Mouse (Mus musculus): ENCODE results near the gene Mylk2. TPM values are rescaled to one million over a fixed set of nuclear protein-coding genes. Genes with fewer than 3 reads are reported as not detected.

The Mylk2 gene
- total RNA-seq (2021), result 100 to 1,000 TPM; 111 to 112 TPM
- long read RNA-seq, experiment 1, transcript Mylk2-201 (12 exons, 2,951 nt), result major isoform, 19 of 25 reads
- long read RNA-seq, experiment 1, partial matches to known transcripts, result 3 of 25 reads
- long read RNA-seq, experiment 1, other reads (novel, unspliced or antisense), result 3 of 25 reads
- long read RNA-seq, experiment 2, transcript Mylk2-201 (12 exons, 2,951 nt), result major isoform, 22 of 29 reads
- long read RNA-seq, experiment 2, partial matches to known transcripts, result 4 of 29 reads
- long read RNA-seq, experiment 2, other reads (novel, unspliced or antisense), result 3 of 29 reads

GRCm38 (mm10) chr2:152911031-152911430, at the start of gene Mylk2:
Gene Mylk2 (plus strand): TSS chr2:152911352.
- peak; percentile 83 for DNase-seq

- DNase-seq, result peak; percentile 8
Observed at GRCm38 (mm10) chr2:152861891-152862290, 49.3 kb upstream of the Mylk2 start.

GRCm38 (mm10) chr2:152862638-152863037, 48.5 kb upstream of the Mylk2 start:
- no peak for DNase-seq

GRCm38 (mm10) chr2:152863346-152863745, 47.8 kb upstream of the Mylk2 start:
- DNase-seq, result no peak

- no peak for DNase-seq
Observed at GRCm38 (mm10) chr2:152878239-152878638, 32.9 kb upstream of the Mylk2 start.

GRCm38 (mm10) chr2:152880898-152881297, 30.3 kb upstream of the Mylk2 start:
- no peak for DNase-seq

GRCm38 (mm10) chr2:152884101-152884645, 27.0 kb upstream of the Mylk2 start:
- no peak for DNase-seq

- DNase-seq, result no peak
Observed at GRCm38 (mm10) chr2:152887230-152887629, 23.9 kb upstream of the Mylk2 start.

- no peak for DNase-seq
Observed at GRCm38 (mm10) chr2:152888774-152889173, 22.4 kb upstream of the Mylk2 start.

GRCm38 (mm10) chr2:152895834-152896233, 15.3 kb upstream of the Mylk2 start:
- DNase-seq, result no peak

GRCm38 (mm10) chr2:152896926-152897325, 14.2 kb upstream of the Mylk2 start:
- no peak for DNase-seq

- no peak for DNase-seq
Observed at GRCm38 (mm10) chr2:152899011-152899410, 12.1 kb upstream of the Mylk2 start.

- DNase-seq, result no peak
Observed at GRCm38 (mm10) chr2:152901296-152901695, 9.9 kb upstream of the Mylk2 start.

- no peak for DNase-seq
Observed at GRCm38 (mm10) chr2:152902658-152903057, 8.5 kb upstream of the Mylk2 start.

- no peak for DNase-seq
Observed at GRCm38 (mm10) chr2:152903586-152903985, 7.6 kb upstream of the Mylk2 start.

GRCm38 (mm10) chr2:152904127-152904643, 7.0 kb upstream of the Mylk2 start:
- DNase-seq, result no peak

GRCm38 (mm10) chr2:152905036-152905829, 5.9 kb upstream of the Mylk2 start:
- no peak for DNase-seq

- no peak for DNase-seq
Observed at GRCm38 (mm10) chr2:152906274-152907037, 4.7 kb upstream of the Mylk2 start.

GRCm38 (mm10) chr2:152907114-152907943, 3.8 kb upstream of the Mylk2 start:
- DNase-seq, result peak; percentile 40

- DNase-seq, result no peak
Observed at GRCm38 (mm10) chr2:152909848-152910247, 1.3 kb upstream of the Mylk2 start.

- DNase-seq, result peak; percentile 30
Observed at GRCm38 (mm10) chr2:152911432-152911831, 280 bp downstream of the Mylk2 start.

Data from gastrocnemius, postnatal 10 days (tissue).